Mouse (Mus musculus) granulocyte monocyte progenitor cell, adult 5-6 weeks (primary cell): ENCODE measurements around the gene Hoxa1. TPM values are rescaled to one million over a fixed set of nuclear protein-coding genes. Genes with fewer than 3 reads are reported as not detected.

Experiments used
- ATAC-seq: replicated peaks from 2 replicates; pipeline ENCODE4 v1.8.0; 2016; ENCODE audit warnings: mild to moderate bottlenecking, moderate TSS enrichment, inconsistent platforms; ENCODE audit not compliant: poor library complexity, severe bottlenecking
- total RNA-seq, 2 experiments: library from RNA; stranded (forward) in 1 of 2; stranded (reverse) in 1 of 2; fragments of 200-712, 200-1000 nt in 1 of 2; fragments of >200 nt in 1 of 2; fragmentation: Nextera tagmentation in 1 of 2; gene quantifications; 2 replicates each; pipeline ENCODE4 v1.2.3; 2014 to 2017

Hoxa1 gene
- total RNA-seq, 2 experiments from 2014 or later: 0.46 TPM; not detected in 1

DNA sequence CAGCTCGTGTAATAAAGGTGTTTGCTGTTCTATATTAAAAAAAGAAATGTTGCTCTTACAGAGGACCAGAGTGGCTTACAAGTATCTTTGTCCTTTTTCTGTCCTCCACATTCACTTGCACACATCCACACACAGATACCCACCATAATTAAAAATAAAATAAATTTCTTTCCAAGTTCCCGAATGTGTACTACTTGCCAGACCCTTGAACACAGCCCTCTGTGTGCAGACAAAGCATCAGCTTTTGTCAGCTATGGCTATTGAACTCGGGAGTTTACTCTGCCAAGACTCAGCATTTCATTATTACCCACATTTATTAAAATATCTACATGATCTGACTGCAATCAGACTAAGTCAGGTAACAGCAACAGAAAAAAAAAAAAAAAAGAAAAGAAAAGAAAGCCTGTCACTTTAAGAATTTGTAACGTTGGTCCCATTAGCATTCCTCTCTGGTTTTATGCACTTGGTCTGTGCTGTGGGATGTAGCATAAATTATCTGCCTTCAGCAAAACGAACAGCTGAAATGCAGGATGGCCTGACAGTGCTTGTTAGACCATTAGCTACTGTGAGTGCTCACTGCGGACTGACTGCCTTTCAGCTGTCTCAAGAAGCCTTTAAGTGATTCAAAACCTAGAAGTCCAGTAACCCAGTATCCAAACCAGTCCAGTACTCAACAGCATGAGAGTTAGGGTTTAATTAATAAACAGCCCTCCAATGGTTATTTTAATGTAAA lies 39.0 kb downstream of the Hoxa1 start:
- no peak for ATAC-seq

DNA sequence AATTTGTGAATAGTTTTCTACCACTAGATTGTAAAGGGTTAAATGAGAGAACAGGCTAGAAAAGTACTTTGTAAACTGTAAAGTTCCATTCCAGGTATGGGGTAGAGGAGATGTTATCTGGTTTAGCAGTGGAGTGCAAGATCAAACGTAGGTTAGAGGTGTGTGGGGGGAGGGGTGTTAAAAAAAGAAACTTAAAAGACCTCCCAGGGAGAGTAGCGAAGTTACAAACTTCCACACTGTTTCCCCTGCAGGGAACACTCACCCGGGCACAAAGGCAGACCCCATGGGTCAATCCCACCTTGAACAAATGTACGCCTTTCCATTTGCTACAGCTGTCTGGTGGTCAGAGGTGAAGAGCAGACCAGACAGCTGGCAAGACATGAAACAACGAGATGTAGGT lies 42.2 kb downstream of the Hoxa1 start:
- no peak for ATAC-seq

DNA sequence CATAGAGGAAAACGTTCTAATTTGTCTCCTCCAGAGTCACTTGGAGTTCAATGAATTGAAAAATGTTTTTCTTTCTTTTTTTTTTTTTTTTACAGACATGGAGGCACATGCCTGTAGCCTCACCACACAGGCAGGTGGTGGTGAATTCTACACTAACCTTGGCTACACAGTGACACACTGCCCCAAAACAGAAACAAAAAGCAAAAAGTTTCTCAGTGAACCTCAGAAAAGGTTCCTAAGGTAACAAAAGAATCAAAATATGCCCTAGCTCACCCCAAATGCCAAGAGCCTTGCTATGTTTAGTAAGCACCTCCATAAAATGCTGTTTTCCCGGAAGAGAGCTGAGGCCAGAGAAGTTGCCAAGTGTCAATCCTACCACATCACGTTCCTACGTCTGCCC lies 46.3 kb downstream of the Hoxa1 start:
- no peak for ATAC-seq

DNA sequence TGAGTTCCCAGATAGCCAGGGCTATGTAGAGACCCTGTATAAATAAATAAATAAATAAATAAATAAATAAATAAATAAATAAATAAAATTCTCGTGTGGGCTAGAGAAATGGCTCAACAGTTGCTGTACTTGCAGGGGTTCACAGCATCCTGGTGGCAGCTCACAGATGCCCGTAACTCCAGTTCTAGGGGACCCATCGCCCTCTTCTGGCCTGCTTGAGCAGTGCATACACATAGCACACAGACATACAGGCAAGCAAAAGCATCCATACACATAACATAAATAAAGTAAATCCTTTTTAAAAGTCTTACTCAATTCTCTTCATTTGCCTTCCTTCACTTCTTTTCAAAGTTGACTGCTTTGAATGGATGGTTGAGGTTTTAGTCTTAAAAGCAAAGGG lies 50.7 kb downstream of the Hoxa1 start:
- no peak for ATAC-seq

DNA sequence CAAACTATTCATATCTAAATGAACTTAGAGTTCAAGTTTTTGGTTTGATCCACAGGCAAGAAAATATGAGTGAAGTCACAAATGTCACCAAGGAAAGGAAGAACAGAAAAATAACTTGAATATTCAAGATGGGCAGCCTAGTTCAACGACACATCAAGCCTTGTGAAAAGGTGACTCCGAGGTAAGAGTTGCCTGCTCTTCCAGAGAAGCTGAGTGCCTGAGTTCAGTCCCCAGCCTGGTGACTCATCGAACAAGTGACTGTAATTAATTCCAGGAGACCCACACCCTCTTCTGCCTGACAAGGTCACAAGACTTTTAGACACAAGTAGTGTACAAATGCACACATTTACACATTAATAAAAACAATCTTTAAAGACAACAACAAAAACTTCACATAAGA lies 51.4 kb downstream of the Hoxa1 start:
- no peak for ATAC-seq

DNA sequence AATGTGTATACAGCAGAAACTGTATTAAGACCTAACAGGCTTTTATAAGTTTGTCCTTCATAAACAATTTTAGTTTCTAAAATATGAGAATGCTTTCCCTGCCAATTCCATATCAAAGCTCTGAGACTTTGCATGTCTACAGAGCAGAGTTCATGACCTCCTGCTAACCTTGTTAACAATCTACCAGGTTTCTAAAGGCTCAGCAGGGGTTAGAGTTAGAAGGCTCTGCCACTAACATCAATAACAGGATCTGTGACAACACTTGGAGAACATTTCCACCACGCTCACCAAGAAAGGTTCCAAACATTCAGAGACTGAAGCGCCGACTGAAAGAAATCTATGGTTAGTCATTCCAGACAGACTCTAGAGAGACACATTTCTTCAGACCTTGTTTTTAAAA lies 51.9 kb downstream of the Hoxa1 start:
- ATAC-seq: no peak

Other genes starting within 250 kb of the Hoxa1 start
- gene Skap2, start 145.8 kb downstream of the Hoxa1 start, total RNA-seq (2014; fragmentation: Nextera tagmentation): 83.9 and 91.6 TPM in 2 replicates
- gene Skap2, start 145.8 kb downstream of the Hoxa1 start, total RNA-seq (2017): 163 and 204 TPM in 2 replicates
- gene Hoxa2, start 6.5 kb upstream of the Hoxa1 start, total RNA-seq (2014; fragmentation: Nextera tagmentation): 0.53 TPM in 1 of 2 replicates, not detected in the other
- not detected in 2 replicates for gene Hoxa2, start 6.5 kb upstream of the Hoxa1 start, total RNA-seq (2017)
- not detected in 2 replicates for gene 5730596B20Rik, start 19.2 kb upstream of the Hoxa1 start, total RNA-seq (2014; fragmentation: Nextera tagmentation)
- gene 5730596B20Rik, start 19.2 kb upstream of the Hoxa1 start, total RNA-seq (2017): not detected in 2 replicates
- 0.15 and 1.5 TPM in 2 replicates for gene Hoxa4, start 33.4 kb upstream of the Hoxa1 start, total RNA-seq (2014; fragmentation: Nextera tagmentation)
- 0.17 and 0.41 TPM in 2 replicates for gene Hoxa4, start 33.4 kb upstream of the Hoxa1 start, total RNA-seq (2017)
- 2.3 and 2.8 TPM in 2 replicates for gene Hoxa5, start 46.3 kb upstream of the Hoxa1 start, total RNA-seq (2014; fragmentation: Nextera tagmentation)
- 0.36 and 0.43 TPM in 2 replicates for gene Hoxa5, start 46.3 kb upstream of the Hoxa1 start, total RNA-seq (2017)
- gene Hoxa6, start 50.4 kb upstream of the Hoxa1 start, total RNA-seq (2014; fragmentation: Nextera tagmentation): 1.3 TPM in 1 of 2 replicates, not detected in the other
- gene Hoxa6, start 50.4 kb upstream of the Hoxa1 start, total RNA-seq (2017): 0.41 TPM in 1 of 2 replicates, not detected in the other
- gene Hoxa3, start 55.0 kb upstream of the Hoxa1 start, total RNA-seq (2014; fragmentation: Nextera tagmentation): 1.7 and 3.1 TPM in 2 replicates
- 0.34 TPM in 1 of 2 replicates, not detected in the other for gene Hoxa3, start 55.0 kb upstream of the Hoxa1 start, total RNA-seq (2017)
- gene Gm28308, start 55.0 kb upstream of the Hoxa1 start, total RNA-seq (2014; fragmentation: Nextera tagmentation): not detected in 2 replicates
- gene Gm28308, start 55.0 kb upstream of the Hoxa1 start, total RNA-seq (2017): not detected in 2 replicates
- gene Hoxa7, start 63.5 kb upstream of the Hoxa1 start, total RNA-seq (2014; fragmentation: Nextera tagmentation): 18.3 and 20.5 TPM in 2 replicates
- gene Hoxa7, start 63.5 kb upstream of the Hoxa1 start, total RNA-seq (2017): 6.4 and 10.8 TPM in 2 replicates
- 8.9 and 14.7 TPM in 2 replicates for gene Hoxa9, start 72.8 kb upstream of the Hoxa1 start, total RNA-seq (2014; fragmentation: Nextera tagmentation)
- gene Hoxa9, start 72.8 kb upstream of the Hoxa1 start, total RNA-seq (2017): 16.8 and 24.4 TPM in 2 replicates
- gene Hoxa10, start 82.5 kb upstream of the Hoxa1 start, total RNA-seq (2014; fragmentation: Nextera tagmentation): 0.47 TPM in 1 of 2 replicates, not detected in the other
- gene Hoxa10, start 82.5 kb upstream of the Hoxa1 start, total RNA-seq (2017): 0.57 TPM in 1 of 2 replicates, not detected in the other
- gene Hoxa11, start 87.5 kb upstream of the Hoxa1 start, total RNA-seq (2014; fragmentation: Nextera tagmentation): not detected in 2 replicates
- gene Hoxa11, start 87.5 kb upstream of the Hoxa1 start, total RNA-seq (2017): not detected in 2 replicates
- not detected in 2 replicates for gene Hoxa13, start 102.6 kb upstream of the Hoxa1 start, total RNA-seq (2014; fragmentation: Nextera tagmentation)
- not detected in 2 replicates for gene Hoxa13, start 102.6 kb upstream of the Hoxa1 start, total RNA-seq (2017)
- not detected in 2 replicates for gene Evx1, start 155.2 kb upstream of the Hoxa1 start, total RNA-seq (2014; fragmentation: Nextera tagmentation)
- gene Evx1, start 155.2 kb upstream of the Hoxa1 start, total RNA-seq (2017): not detected in 2 replicates